Mouse (Mus musculus) MN1 (cell line): Measurements from ENCODE around the gene Ifnk.

Experiments used
- DNase-seq: peaks from one replicate; pipeline ENCODE4 v3.0.0-alpha.2; 2016; ENCODE audit warnings: low spot score

Gene Ifnk

GRCm38 (mm10) chr4:35151756-35152155 lies at the start of gene Ifnk:
Ifnk (plus strand) TSS chr4:35152056.
- DNase-seq, result no peak

- no peak for DNase-seq
Observed at GRCm38 (mm10) chr4:35105115-35105773, 46.6 kb upstream of the Ifnk start.

GRCm38 (mm10) chr4:35112452-35112851 lies 39.4 kb upstream of the Ifnk start:
- no peak for DNase-seq

GRCm38 (mm10) chr4:35113516-35114248 lies 38.2 kb upstream of the Ifnk start:
- DNase-seq, result no peak

GRCm38 (mm10) chr4:35114950-35115349 lies 36.9 kb upstream of the Ifnk start:
- no peak for DNase-seq

GRCm38 (mm10) chr4:35115933-35116332 lies 35.9 kb upstream of the Ifnk start:
- DNase-seq, result no peak

- DNase-seq, result no peak
Observed at GRCm38 (mm10) chr4:35117144-35117543, 34.7 kb upstream of the Ifnk start.

GRCm38 (mm10) chr4:35118851-35119250 lies 33.0 kb upstream of the Ifnk start:
- no peak for DNase-seq

GRCm38 (mm10) chr4:35120159-35120558 lies 31.7 kb upstream of the Ifnk start:
- DNase-seq, result no peak

GRCm38 (mm10) chr4:35120575-35120974 lies 31.3 kb upstream of the Ifnk start:
- no peak for DNase-seq

GRCm38 (mm10) chr4:35121060-35121459 lies 30.8 kb upstream of the Ifnk start:
- DNase-seq, result no peak

GRCm38 (mm10) chr4:35123087-35123486 lies 28.8 kb upstream of the Ifnk start:
- no peak for DNase-seq

- DNase-seq, result no peak
Observed at GRCm38 (mm10) chr4:35124027-35124426, 27.8 kb upstream of the Ifnk start.

GRCm38 (mm10) chr4:35125299-35125777 lies 26.5 kb upstream of the Ifnk start:
- DNase-seq, result no peak

- no peak for DNase-seq
Observed at GRCm38 (mm10) chr4:35126776-35127175, 25.1 kb upstream of the Ifnk start.

GRCm38 (mm10) chr4:35127759-35128158 lies 24.1 kb upstream of the Ifnk start:
- no peak for DNase-seq

GRCm38 (mm10) chr4:35130411-35130948 lies 21.4 kb upstream of the Ifnk start:
- DNase-seq, result no peak

- no peak for DNase-seq
Observed at GRCm38 (mm10) chr4:35131592-35131991, 20.3 kb upstream of the Ifnk start.

- DNase-seq, result no peak
Observed at GRCm38 (mm10) chr4:35133411-35133810, 18.4 kb upstream of the Ifnk start.

GRCm38 (mm10) chr4:35134846-35135611 lies 16.8 kb upstream of the Ifnk start:
- DNase-seq, result no peak

GRCm38 (mm10) chr4:35135806-35136205 lies 16.1 kb upstream of the Ifnk start:
- no peak for DNase-seq

GRCm38 (mm10) chr4:35136996-35137395 lies 14.9 kb upstream of the Ifnk start:
- DNase-seq, result no peak
